Mouse (Mus musculus) cerebellum, adult 8-10 months (tissue): Measurements from ENCODE around the gene Lrp4.

Experiments used
- DNase-seq: peaks from one replicate; pipeline ENCODE4 v3.0.0; 2022

Lrp4 gene

DNA sequence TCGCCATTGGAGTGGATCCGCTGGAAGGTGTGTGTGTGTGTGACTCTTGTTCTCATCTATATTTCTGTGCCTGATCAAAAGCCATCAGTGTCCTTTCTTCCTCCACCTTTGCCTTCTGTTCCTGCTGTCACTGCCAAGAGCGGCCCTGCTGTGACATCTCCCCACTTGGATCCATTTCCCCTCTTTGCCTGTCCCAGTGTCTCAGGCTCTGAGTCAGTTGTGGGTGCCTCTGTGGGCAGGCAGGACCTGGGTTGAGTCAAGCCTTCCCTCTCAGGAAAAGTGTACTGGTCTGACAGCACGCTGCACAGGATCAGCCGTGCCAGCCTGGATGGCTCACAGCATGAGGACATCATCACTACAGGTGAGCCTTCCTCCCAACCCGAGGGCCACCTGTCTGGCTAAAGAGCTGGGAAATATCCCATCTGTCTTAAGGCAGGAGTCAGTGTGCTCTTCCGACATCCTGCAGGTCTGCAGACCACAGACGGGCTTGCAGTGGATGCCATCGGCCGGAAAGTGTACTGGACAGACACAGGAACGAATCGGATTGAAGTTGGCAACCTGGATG lies 34.8 kb downstream of the Lrp4 start:
- DNase-seq: peak; percentile 87

GRCm38 (mm10) chr2:91493981-91494380 lies 36.7 kb downstream of the Lrp4 start:
- peak; percentile 79 for DNase-seq

DNA sequence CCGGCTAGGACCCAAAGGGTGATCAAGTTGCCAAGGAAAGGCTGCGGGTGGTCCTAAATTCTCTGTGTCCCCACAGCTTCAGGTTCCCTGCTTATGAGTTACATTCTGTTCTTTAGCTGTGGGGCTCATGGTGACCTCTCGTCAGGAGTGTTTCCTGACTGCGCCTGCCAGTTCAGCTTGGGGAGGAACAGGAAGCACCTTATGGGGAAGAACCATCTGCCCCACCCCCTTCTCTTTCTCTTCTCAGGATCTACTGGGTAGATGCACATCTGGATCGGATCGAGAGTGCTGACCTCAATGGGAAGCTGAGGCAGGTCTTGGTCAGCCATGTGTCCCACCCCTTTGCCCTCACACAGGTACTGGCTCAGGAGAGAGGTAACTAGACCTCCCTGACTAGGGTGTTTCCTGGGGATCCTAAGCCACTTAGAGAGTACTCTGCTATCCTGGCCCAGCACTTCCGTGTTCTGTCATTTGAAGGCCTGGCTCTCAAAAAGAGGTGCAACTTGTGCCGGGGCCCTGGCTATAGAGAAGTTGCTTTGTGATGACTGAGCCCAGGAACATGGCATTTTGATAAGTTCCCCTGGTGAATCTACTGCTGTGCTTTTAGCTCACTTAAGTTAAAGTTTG lies 40.9 kb downstream of the Lrp4 start:
- no peak for DNase-seq

GRCm38 (mm10) chr2:91508076-91508475 lies 50.8 kb downstream of the Lrp4 start:
- DNase-seq: no peak

DNA sequence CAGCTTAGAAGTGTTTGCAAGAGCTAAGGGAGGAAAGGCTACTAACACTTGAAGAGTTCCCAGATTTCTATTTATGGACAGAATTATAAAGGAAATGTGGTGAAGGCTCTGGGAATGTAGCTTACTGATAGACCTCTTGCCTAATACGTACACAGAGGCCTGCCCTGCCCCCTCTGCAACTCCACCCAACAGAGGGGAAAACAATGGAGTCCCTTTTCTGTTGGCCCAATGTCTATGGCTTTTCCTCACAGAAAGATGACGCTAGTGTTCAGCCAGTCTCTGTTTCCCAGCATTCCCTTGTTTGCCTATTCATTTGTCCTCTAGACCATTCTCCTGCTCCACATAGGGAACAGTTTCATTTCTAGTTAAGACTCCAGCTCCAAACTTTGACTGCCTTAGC lies 59.9 kb downstream of the Lrp4 start:
- DNase-seq: no peak

DNA sequence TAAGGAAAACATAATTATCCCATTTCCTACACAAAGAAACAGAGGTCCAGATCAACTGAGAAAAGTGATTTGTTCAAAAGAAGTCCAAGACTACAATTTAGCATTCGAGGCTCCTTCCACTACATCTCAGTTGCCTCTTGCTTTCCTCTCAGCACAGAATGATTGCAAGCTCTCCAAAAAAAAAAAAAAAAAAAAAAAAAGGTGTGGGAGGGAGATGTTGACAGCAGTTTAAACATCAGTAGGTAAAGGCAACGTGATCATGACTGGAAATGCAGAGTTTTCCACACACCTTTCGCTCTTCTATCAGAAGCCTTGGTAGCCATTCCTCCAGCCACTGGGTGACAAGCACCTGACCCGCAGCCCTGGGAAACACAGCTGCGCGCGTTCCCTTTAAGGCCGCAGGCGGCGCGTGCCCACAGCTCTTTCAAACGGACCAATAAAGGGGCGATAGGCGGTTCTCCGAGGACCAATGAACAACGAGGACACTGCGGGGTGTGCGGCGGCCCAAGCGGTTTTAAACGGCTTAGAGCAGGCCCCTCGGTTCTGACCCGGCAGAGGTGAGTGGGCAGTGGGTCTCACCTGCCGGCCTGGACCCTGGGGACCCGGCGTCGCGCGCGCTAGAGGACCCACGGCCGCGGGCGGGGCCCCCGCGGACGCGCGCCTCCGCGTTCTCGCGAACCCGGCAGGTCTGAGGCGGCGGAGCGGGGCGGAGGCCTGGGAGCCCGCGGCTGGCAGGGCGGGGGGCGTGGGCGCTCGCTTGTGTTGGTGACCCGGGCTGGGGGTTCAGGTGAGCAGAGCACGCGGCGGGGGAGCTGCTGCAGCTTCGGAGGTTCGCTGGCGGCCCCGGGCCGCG lies 69.2 kb downstream of the Lrp4 start, which contains the start of gene Ckap5:
TSS of gene Ckap5 (plus strand) at position 469 of the 853 bp plus-strand sequence.
- peak; percentile 91 for DNase-seq

DNA sequence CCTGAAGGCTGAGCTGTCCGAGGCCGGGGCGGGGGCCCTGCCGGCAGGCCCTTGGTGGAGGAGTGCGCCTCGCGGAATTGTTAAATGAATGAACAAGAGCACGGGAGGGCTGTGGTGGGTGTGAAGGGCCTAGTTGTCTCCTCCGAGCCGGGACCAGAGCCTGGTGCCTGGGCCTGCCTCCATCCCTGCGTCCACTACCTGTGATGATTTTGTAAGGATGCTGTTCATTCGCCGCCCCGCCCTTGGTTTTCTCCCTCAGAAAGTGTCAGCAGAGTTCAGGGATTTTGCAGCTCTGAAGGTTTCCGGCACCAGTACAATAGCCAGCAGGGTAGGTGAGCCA lies 69.8 kb downstream of the Lrp4 start:
- peak; percentile 51 for DNase-seq

DNA sequence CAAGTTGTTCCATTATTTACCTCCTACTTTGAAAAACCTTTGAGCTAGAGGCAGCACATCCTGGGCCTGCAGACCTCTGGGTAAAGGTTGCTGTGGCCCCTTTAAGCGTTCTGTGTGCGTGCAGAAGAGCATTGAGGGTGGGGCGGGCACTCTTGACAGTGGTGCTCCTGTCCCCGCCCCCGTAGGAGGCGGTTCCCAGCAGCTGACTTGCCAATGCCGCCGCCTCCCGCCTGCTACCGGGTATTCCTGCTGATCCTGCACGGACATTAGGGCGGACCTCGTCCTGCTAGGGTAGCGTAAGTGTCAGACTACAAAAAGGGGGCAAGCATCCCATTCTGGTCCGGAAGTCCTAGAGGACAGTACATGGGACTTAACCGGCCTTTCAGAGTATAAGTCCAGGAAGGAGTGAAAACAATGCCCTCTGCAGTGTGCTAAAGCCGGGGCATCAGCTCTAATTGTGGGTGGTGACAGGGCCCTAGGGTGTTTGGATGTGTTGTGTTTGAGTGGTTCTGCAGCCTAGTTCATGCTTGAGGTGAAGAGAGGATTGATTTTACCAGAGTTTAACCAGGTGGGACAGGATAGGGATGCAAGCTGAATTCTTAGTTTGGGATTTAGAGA lies 80.4 kb downstream of the Lrp4 start:
- peak; percentile 75 for DNase-seq
